In genomic region chr13:94307531-94307930, GRCm38 (mm10) we compare ENCODE assay signal across 18 mouse cellular contexts. TPM values are rescaled to one million over a fixed set of nuclear protein-coding genes. Genes with fewer than 3 reads are reported as not detected.
A peak's percentile ranks its signal among the peaks of the same experiment; 100 is the strongest.
DNase-seq lines count a peak whose midpoint lies in the region; ATAC-seq and TF ChIP-seq lines count a peak whose summit lies in the region.
"Had no signal": no experiment of that assay in that cellular context is flagged by ENCODE, and none has a peak within 500 bp of the region (broad histone marks: within the 10 kb centered on the region; RNA-seq: fewer than 3 reads in every experiment).

No protein-coding gene starts in this region.

- H3K27me3 ChIP-seq in hindbrain, embryonic 13.5 days: no peaks in the 10 kb centered on the region
- no peaks in the 10 kb centered on the region for H3K27me3 ChIP-seq in hindbrain, embryonic 11.5 days (ENCODE audit: control insufficient read depth, insufficient read depth, low read length)
- peaks cover 4% of the 10 kb centered on the region; the same call in 1 of the 2 replicates for H3K27me3 ChIP-seq in midbrain, embryonic 12.5 days
- H3K27me3 ChIP-seq in midbrain, embryonic 13.5 days: 0 out of 2 replicates have a peak, but pooled peaks cover 2% of the 10 kb centered on the region
- no peaks in the 10 kb centered on the region for H3K27me3 ChIP-seq in liver, embryonic 13.5 days
- H3K27me3 ChIP-seq: embryonic facial prominence, embryonic 15.5 days had no signal

- TF ChIP-seq CTCF in olfactory bulb, adult 2 months (IDR thresholded peaks at IDR 0.05; ENCODE audit: insufficient read depth, low read depth, low read length): no peak

- no peak for TF ChIP-seq POLR2A in olfactory bulb, adult 2 months (IDR thresholded peaks at IDR 0.05; ENCODE audit: insufficient read depth, low read depth, low read length)

- WGBS in hindbrain, embryonic 13.5 days: 92% methylated on average over 7 of the region's 7 CpGs
- 90% methylated on average over 7 of the region's 7 CpGs for WGBS in hindbrain, embryonic 11.5 days
- 90% methylated on average over 7 of the region's 7 CpGs for WGBS in midbrain, embryonic 12.5 days
- WGBS in midbrain, embryonic 13.5 days: 88% methylated on average over 7 of the region's 7 CpGs
- WGBS in liver, embryonic 13.5 days (ENCODE audit: insufficient replicate concordance): 71% methylated on average over 7 of the region's 7 CpGs
- 68% methylated on average over 7 of the region's 7 CpGs for WGBS in olfactory bulb, adult 2 months

- H3K9ac ChIP-seq in hindbrain, embryonic 13.5 days: no peak overlapping the region
- no peak overlapping the region for H3K9ac ChIP-seq in hindbrain, embryonic 11.5 days (ENCODE audit: low read depth, low read length)
- no peak overlapping the region for H3K9ac ChIP-seq in midbrain, embryonic 12.5 days (replicated peaks)
- no peak overlapping the region for H3K9ac ChIP-seq in midbrain, embryonic 13.5 days (replicated peaks)
- H3K9ac ChIP-seq in liver, embryonic 13.5 days: no peak overlapping the region

- peak overlapping the region; percentile 73 for H3K27ac ChIP-seq in hindbrain, embryonic 13.5 days
- H3K27ac ChIP-seq in hindbrain, embryonic 11.5 days (ENCODE audit: low read depth, low read length): no peak overlapping the region
- H3K27ac ChIP-seq in midbrain, embryonic 12.5 days (replicated peaks): no peak overlapping the region
- H3K27ac ChIP-seq in midbrain, embryonic 13.5 days: no peak overlapping the region
- H3K27ac ChIP-seq in liver, embryonic 13.5 days: no peak overlapping the region
- peak overlapping the region; percentile 98 for H3K27ac ChIP-seq in olfactory bulb, adult 2 months (ENCODE audit: insufficient read depth, low read depth, low read length)
- H3K27ac ChIP-seq: embryonic facial prominence, embryonic 15.5 days; left cerebral cortex, adult 2 months had no signal

- no peak overlapping the region for H3K4me3 ChIP-seq in hindbrain, embryonic 13.5 days
- no peak overlapping the region for H3K4me3 ChIP-seq in hindbrain, embryonic 11.5 days (ENCODE audit: low read depth, low read length)
- no peak overlapping the region for H3K4me3 ChIP-seq in midbrain, embryonic 12.5 days
- no peak overlapping the region for H3K4me3 ChIP-seq in midbrain, embryonic 13.5 days (replicated peaks)
- H3K4me3 ChIP-seq in liver, embryonic 13.5 days (replicated peaks): no peak overlapping the region
- no peak overlapping the region for H3K4me3 ChIP-seq in olfactory bulb, adult 2 months (ENCODE audit: insufficient read depth, low read depth, low read length)
- H3K4me3 ChIP-seq: left cerebral cortex, adult 2 months had no signal

- H3K4me1 ChIP-seq in hindbrain, embryonic 13.5 days (replicated peaks): peaks cover 17% of the 10 kb centered on the region
- no peaks in the 10 kb centered on the region; the same call in 1 of the 2 replicates for H3K4me1 ChIP-seq in hindbrain, embryonic 11.5 days (replicated peaks; ENCODE audit: control insufficient read depth, insufficient read depth, low read length)
- peaks cover 11% of the 10 kb centered on the region for H3K4me1 ChIP-seq in midbrain, embryonic 12.5 days
- peaks cover 9% of the 10 kb centered on the region; the same call in 1 of the 2 replicates for H3K4me1 ChIP-seq in midbrain, embryonic 13.5 days (replicated peaks)
- H3K4me1 ChIP-seq in liver, embryonic 13.5 days (replicated peaks): peaks cover 17% of the 10 kb centered on the region
- peaks cover 16% of the 10 kb centered on the region for H3K4me1 ChIP-seq in olfactory bulb, adult 2 months (ENCODE audit: control insufficient read depth, insufficient read depth, low read length)

- peak overlapping the region; percentile 48; the same call in 1 of the 2 replicates for H3K4me2 ChIP-seq in hindbrain, embryonic 13.5 days
- H3K4me2 ChIP-seq in hindbrain, embryonic 11.5 days (replicated peaks; ENCODE audit: low read depth, low read length): no peak overlapping the region
- 0 out of 2 replicates have a peak overlapping the region, but pooled peaks have one; percentile 45 for H3K4me2 ChIP-seq in midbrain, embryonic 12.5 days (replicated peaks)
- no peak overlapping the region for H3K4me2 ChIP-seq in midbrain, embryonic 13.5 days (replicated peaks)
- peak overlapping the region; percentile 57; the same call in 1 of the 2 replicates for H3K4me2 ChIP-seq in liver, embryonic 13.5 days

- DNase-seq in hindbrain, embryonic 11.5 days (ENCODE audit: low spot score): no peak
- no peak for DNase-seq in liver, embryonic 13.5 days
- DNase-seq in B cell, adult 2 months: no peak
- DNase-seq: adrenal gland, postnatal 36 days; cerebellum, adult 8-10 months; heart, postnatal 4 days; kidney, adult 18-20 months; kidney, postnatal 10 days; lung, postnatal 10 days; retina, postnatal 1 day; thymus, adult 18-20 months had no signal

- ATAC-seq in hindbrain, embryonic 13.5 days (ENCODE audit: low FRiP score): 0 out of 2 replicates have a peak, but pooled peaks have one; percentile 9
- ATAC-seq in hindbrain, embryonic 11.5 days (ENCODE audit: low FRiP score): no peak
- no peak for ATAC-seq in midbrain, embryonic 12.5 days (ENCODE audit: low FRiP score, low read depth)
- ATAC-seq in midbrain, embryonic 13.5 days: no peak
- ATAC-seq in liver, embryonic 13.5 days (ENCODE audit: low read depth): no peak

- no peaks in the 10 kb centered on the region for H3K9me3 ChIP-seq in hindbrain, embryonic 13.5 days
- H3K9me3 ChIP-seq in hindbrain, embryonic 11.5 days (ENCODE audit: control insufficient read depth, low read length): no peaks in the 10 kb centered on the region
- no peaks in the 10 kb centered on the region for H3K9me3 ChIP-seq in midbrain, embryonic 12.5 days
- no peaks in the 10 kb centered on the region for H3K9me3 ChIP-seq in midbrain, embryonic 13.5 days
- peaks cover under 1% of the 10 kb centered on the region; the same call in 1 of the 2 replicates for H3K9me3 ChIP-seq in liver, embryonic 13.5 days (replicated peaks)
- H3K9me3 ChIP-seq: embryonic facial prominence, embryonic 15.5 days; forebrain, embryonic 10.5 days had no signal

- no peaks in the 10 kb centered on the region for H3K36me3 ChIP-seq in hindbrain, embryonic 13.5 days
- no peaks in the 10 kb centered on the region for H3K36me3 ChIP-seq in hindbrain, embryonic 11.5 days (ENCODE audit: control insufficient read depth, insufficient read depth, low read length)
- no peaks in the 10 kb centered on the region for H3K36me3 ChIP-seq in midbrain, embryonic 12.5 days
- H3K36me3 ChIP-seq in midbrain, embryonic 13.5 days: no peaks in the 10 kb centered on the region
- H3K36me3 ChIP-seq in liver, embryonic 13.5 days: no peaks in the 10 kb centered on the region
- H3K36me3 ChIP-seq: embryonic facial prominence, embryonic 15.5 days; forebrain, embryonic 10.5 days had no signal

RNA-seq across cellular contexts. Expression of gene Scamp1, which starts 21.9 kb away (rescaled TPM):
- 134 and 137 TPM in 2 replicates for polyA plus RNA-seq in hindbrain, embryonic 13.5 days (2015; fragmentation: Nextera tagmentation; extraction: Ambion mirVana)
- 45.1 and 49.6 TPM in 2 replicates for polyA plus RNA-seq in hindbrain, embryonic 11.5 days (2014; fragmentation: Nextera tagmentation; extraction: Ambion mirVana)
- 64.1 and 68.9 TPM in 2 replicates for polyA plus RNA-seq in midbrain, embryonic 12.5 days (2016; fragmentation: Nextera tagmentation; extraction: Ambion mirVana)
- polyA plus RNA-seq in midbrain, embryonic 13.5 days (2015; fragmentation: Nextera tagmentation; extraction: Ambion mirVana): 121 and 129 TPM in 2 replicates
- 8.0 and 9.9 TPM in 2 replicates for polyA plus RNA-seq in liver, embryonic 13.5 days (2015; fragmentation: Nextera tagmentation; extraction: Ambion mirVana)
- 338 TPM in 1 of 2 replicates, not detected in the other for polyA plus RNA-seq in olfactory bulb, adult 2 months (2012; ENCODE audit: insufficient read depth, insufficient read length, low replicate concordance, missing spikeins)

RNA-seq across cellular contexts. Expression of gene Ap3b1, which starts 51.2 kb away (rescaled TPM):
- polyA plus RNA-seq in hindbrain, embryonic 13.5 days (2015; fragmentation: Nextera tagmentation; extraction: Ambion mirVana): 31.6 and 33.0 TPM in 2 replicates
- 38.9 and 40.9 TPM in 2 replicates for polyA plus RNA-seq in hindbrain, embryonic 11.5 days (2014; fragmentation: Nextera tagmentation; extraction: Ambion mirVana)
- polyA plus RNA-seq in midbrain, embryonic 12.5 days (2016; fragmentation: Nextera tagmentation; extraction: Ambion mirVana): 36.0 and 39.8 TPM in 2 replicates
- polyA plus RNA-seq in midbrain, embryonic 13.5 days (2015; fragmentation: Nextera tagmentation; extraction: Ambion mirVana): 28.1 and 29.8 TPM in 2 replicates
- polyA plus RNA-seq in liver, embryonic 13.5 days (2015; fragmentation: Nextera tagmentation; extraction: Ambion mirVana): 18.5 and 22.2 TPM in 2 replicates
- not detected in 2 replicates for polyA plus RNA-seq in olfactory bulb, adult 2 months (2012; ENCODE audit: insufficient read depth, insufficient read length, low replicate concordance, missing spikeins)

Comparison
In these comparisons a context has a peak if more than half of its experiments do, and no peak if none do; other contexts are left out.
1. H3K27ac ChIP-seq: peak in hindbrain, embryonic 13.5 days (single experiment) and olfactory bulb, adult 2 months (single experiment); none in hindbrain, embryonic 11.5 days (single experiment), midbrain, embryonic 12.5 days (single experiment), midbrain, embryonic 13.5 days (single experiment) and liver, embryonic 13.5 days (single experiment).
2. H3K4me2 ChIP-seq: peak in hindbrain, embryonic 13.5 days (single experiment), midbrain, embryonic 12.5 days (single experiment) and liver, embryonic 13.5 days (single experiment); none in hindbrain, embryonic 11.5 days (single experiment) and midbrain, embryonic 13.5 days (single experiment).